Mouse (Mus musculus) liver, embryonic 15.5 days (tissue): ENCODE measurements around the gene 4921504E06Rik. TPM values are rescaled to one million over a fixed set of nuclear protein-coding genes. Genes with fewer than 3 reads are reported as not detected.
A peak's percentile ranks its signal among the peaks of the same experiment; 100 is the strongest.

Source experiments
- ATAC-seq: fragments of 200-750 bp; cut with Nextera tagmentation; 2 replicates; pipeline ENCODE4 v1.8.0; 2017; ENCODE audit warnings: moderate number of reproducible peaks, mild to moderate bottlenecking, moderate library complexity; ENCODE audit not compliant: insufficient read depth
- H3K27ac ChIP-seq: fragments of 300-500 bp; sonication (generic); replicated peaks from 2 replicates; pipeline ENCODE4 v1.5.1; 2015; ENCODE audit warnings: mild to moderate bottlenecking, inconsistent platforms
- H3K27me3 ChIP-seq: fragments of 300-500 bp; sonication (generic); 2 replicates; pipeline ENCODE4 v1.6.1; 2015; ENCODE audit warnings: mild to moderate bottlenecking, inconsistent platforms
- H3K36me3 ChIP-seq: fragments of 300-500 bp; sonication (generic); replicated peaks from 2 replicates; pipeline ENCODE4 v1.6.1; 2015; ENCODE audit warnings: moderate library complexity, mild to moderate bottlenecking, inconsistent platforms
- H3K4me1 ChIP-seq: fragments of 300-500 bp; sonication (generic); replicated peaks from 2 replicates; pipeline ENCODE4 v1.6.1; 2015; ENCODE audit warnings: inconsistent platforms
- H3K4me2 ChIP-seq: fragments of 300-500 bp; sonication (generic); 2 replicates; pipeline ENCODE4 v1.6.1; 2015; ENCODE audit warnings: moderate library complexity, mild to moderate bottlenecking, inconsistent platforms
- H3K4me3 ChIP-seq: fragments of 300-500 bp; sonication (generic); replicated peaks from 2 replicates; pipeline ENCODE4 v1.5.1; 2015; ENCODE audit warnings: mild to moderate bottlenecking, inconsistent platforms
- H3K9ac ChIP-seq: fragments of 300-500 bp; sonication (generic); 2 replicates; pipeline ENCODE4 v1.6.1; 2015; ENCODE audit warnings: moderate library complexity, mild to moderate bottlenecking, inconsistent platforms
- H3K9me3 ChIP-seq: fragments of 300-500 bp; sonication (generic); replicated peaks from 2 replicates; pipeline ENCODE4 v1.6.1; 2016; ENCODE audit warnings: inconsistent platforms
- WGBS: fragments of 180-500 bp; shearing (Covaris S2); methylation state at CpG from one replicate; pipeline ENCODE4 v1.1.7; 2015; ENCODE audit warnings: mixed read lengths; ENCODE audit not compliant: insufficient replicate concordance; 5-methylcytosine and 5-hydroxymethylcytosine counted together
- polyA plus RNA-seq: library from polyadenylated mRNA; unstranded; fragments of >200 nt; fragmentation: Nextera tagmentation; extraction: Ambion mirVana; gene quantifications from 2 replicates; pipeline ENCODE4 v1.2.1, GENCODE M21; 2015

The 4921504E06Rik gene
- polyA plus RNA-seq, result not detected in 2 replicates

GRCm38 (mm10) chr2:19553821-19554592, at the start of gene 4921504E06Rik:
TSS of gene 4921504E06Rik (minus strand) at chr2:19553914.
- peaks cover 5% of the 10 kb centered on the region; the same call in 1 of the 2 replicates for H3K4me1 ChIP-seq
- no peak within 1 kb of the TSS; the same call in 1 of the 2 replicates for H3K9ac ChIP-seq
- no peaks in the 10 kb centered on the region for H3K36me3 ChIP-seq
- 1% methylated on average over 27 of the region's 27 CpGs for WGBS
- peak; percentile 64; the same call in 1 of the 2 replicates for ATAC-seq
- H3K27me3 ChIP-seq, result no peaks in the 10 kb centered on the region
- H3K4me2 ChIP-seq, result peak within 1 kb of the TSS; percentile 63
- H3K27ac ChIP-seq, result no peak within 1 kb of the TSS
- H3K9me3 ChIP-seq, result no peaks in the 10 kb centered on the region
- peak within 1 kb of the TSS; percentile 35 for H3K4me3 ChIP-seq

- Histone ChIP-seq H3K9me3 (no peaks in the 10 kb centered on the region), H3K9ac (no peak overlapping the region), H3K27ac (no peak overlapping the region), H3K36me3 (no peaks in the 10 kb centered on the region), H3K4me3 (no peak overlapping the region), H3K4me1 (no peaks in the 10 kb centered on the region), H3K4me2 (no peak overlapping the region), H3K27me3 (no peaks in the 10 kb centered on the region)
- ATAC-seq, result no peak
- WGBS, result 58% methylated on average over 3 of the region's 3 CpGs
Measured at GRCm38 (mm10) chr2:19601386-19601925, 47.7 kb upstream of the 4921504E06Rik start.

GRCm38 (mm10) chr2:19600860-19601259, 47.1 kb upstream of the 4921504E06Rik start:
- no peaks in the 10 kb centered on the region for H3K36me3 ChIP-seq
- WGBS, result 65% methylated on average over 5 of the region's 5 CpGs
- no peaks in the 10 kb centered on the region for H3K27me3 ChIP-seq
- H3K9me3 ChIP-seq, result no peaks in the 10 kb centered on the region
- H3K9ac ChIP-seq, result no peak overlapping the region
- H3K4me3 ChIP-seq, result no peak overlapping the region
- no peak overlapping the region for H3K4me2 ChIP-seq
- H3K4me1 ChIP-seq, result no peaks in the 10 kb centered on the region
- ATAC-seq, result no peak
- no peak overlapping the region for H3K27ac ChIP-seq

- no peak overlapping the region for H3K9ac ChIP-seq
- no peak for ATAC-seq
- H3K9me3 ChIP-seq, result no peaks in the 10 kb centered on the region
- H3K4me3 ChIP-seq, result no peak overlapping the region
- H3K27ac ChIP-seq, result no peak overlapping the region
- H3K4me1 ChIP-seq, result no peaks in the 10 kb centered on the region
- WGBS, result 56% methylated on average over 5 of the region's 5 CpGs
- H3K27me3 ChIP-seq, result no peaks in the 10 kb centered on the region
- H3K36me3 ChIP-seq, result no peaks in the 10 kb centered on the region
- no peak overlapping the region for H3K4me2 ChIP-seq
Measured at GRCm38 (mm10) chr2:19599801-19600200, 46.1 kb upstream of the 4921504E06Rik start.

GRCm38 (mm10) chr2:19596988-19597387, 43.3 kb upstream of the 4921504E06Rik start:
- no peak overlapping the region for H3K27ac ChIP-seq
- no peak overlapping the region for H3K4me2 ChIP-seq
- no peaks in the 10 kb centered on the region for H3K4me1 ChIP-seq
- no peak overlapping the region for H3K9ac ChIP-seq
- no peaks in the 10 kb centered on the region for H3K9me3 ChIP-seq
- H3K4me3 ChIP-seq, result no peak overlapping the region
- ATAC-seq, result no peak
- H3K36me3 ChIP-seq, result no peaks in the 10 kb centered on the region
- H3K27me3 ChIP-seq, result no peaks in the 10 kb centered on the region

- no peak overlapping the region for H3K27ac ChIP-seq
- H3K27me3 ChIP-seq, result no peaks in the 10 kb centered on the region
- no peak for ATAC-seq
- no peak overlapping the region for H3K4me2 ChIP-seq
- no peaks in the 10 kb centered on the region for H3K9me3 ChIP-seq
- no peaks in the 10 kb centered on the region for H3K36me3 ChIP-seq
- no peak overlapping the region for H3K4me3 ChIP-seq
- no peaks in the 10 kb centered on the region for H3K4me1 ChIP-seq
- WGBS, result 29% methylated on average over 2 of the region's 2 CpGs
- H3K9ac ChIP-seq, result no peak overlapping the region
Measured at GRCm38 (mm10) chr2:19596426-19596825, 42.7 kb upstream of the 4921504E06Rik start.

GRCm38 (mm10) chr2:19594856-19595255, 41.1 kb upstream of the 4921504E06Rik start:
- Histone ChIP-seq H3K9ac (no peak overlapping the region), H3K27ac (no peak overlapping the region), H3K4me3 (no peak overlapping the region), H3K9me3 (no peaks in the 10 kb centered on the region), H3K4me2 (no peak overlapping the region), H3K36me3 (no peaks in the 10 kb centered on the region), H3K4me1 (no peaks in the 10 kb centered on the region), H3K27me3 (no peaks in the 10 kb centered on the region)
- no peak for ATAC-seq
- WGBS, result 75% methylated on average over 7 of the region's 7 CpGs

- H3K9me3 ChIP-seq, result no peaks in the 10 kb centered on the region
- no peak overlapping the region for H3K4me3 ChIP-seq
- H3K27me3 ChIP-seq, result no peaks in the 10 kb centered on the region
- H3K9ac ChIP-seq, result no peak overlapping the region
- no peak for ATAC-seq
- H3K4me1 ChIP-seq, result no peaks in the 10 kb centered on the region
- H3K36me3 ChIP-seq, result no peaks in the 10 kb centered on the region
- no peak overlapping the region for H3K4me2 ChIP-seq
- 64% methylated on average over 3 of the region's 3 CpGs for WGBS
- H3K27ac ChIP-seq, result no peak overlapping the region
Measured at GRCm38 (mm10) chr2:19579846-19580245, 26.1 kb upstream of the 4921504E06Rik start.

- 56% methylated on average over 6 of the region's 6 CpGs for WGBS
Measured at GRCm38 (mm10) chr2:19579180-19579579, 25.5 kb upstream of the 4921504E06Rik start.

GRCm38 (mm10) chr2:19562114-19562829, 8.6 kb upstream of the 4921504E06Rik start:
- WGBS, result 62% methylated on average over 5 of the region's 5 CpGs
- Histone ChIP-seq H3K9ac (no peak overlapping the region), H3K27ac (no peak overlapping the region), H3K4me3 (no peak overlapping the region), H3K9me3 (no peaks in the 10 kb centered on the region), H3K36me3 (no peaks in the 10 kb centered on the region), H3K4me1 (no peaks in the 10 kb centered on the region), H3K27me3 (no peaks in the 10 kb centered on the region), H3K4me2 (no peak overlapping the region)
- no peak for ATAC-seq

More at GRCm38 (mm10) chr2:19579180-19579579, 25.5 kb upstream of the 4921504E06Rik start:
- no peak for ATAC-seq
- no peaks in the 10 kb centered on the region for H3K4me1 ChIP-seq
- H3K36me3 ChIP-seq, result no peaks in the 10 kb centered on the region
- H3K4me3 ChIP-seq, result no peak overlapping the region
- H3K9me3 ChIP-seq, result no peaks in the 10 kb centered on the region
- no peak overlapping the region for H3K4me2 ChIP-seq
- H3K9ac ChIP-seq, result no peak overlapping the region
- no peaks in the 10 kb centered on the region for H3K27me3 ChIP-seq
- H3K27ac ChIP-seq, result no peak overlapping the region

GRCm38 (mm10) chr2:19560654-19561053, 6.9 kb upstream of the 4921504E06Rik start:
- no peak overlapping the region for H3K4me3 ChIP-seq
- H3K27me3 ChIP-seq, result no peaks in the 10 kb centered on the region
- no peaks in the 10 kb centered on the region for H3K9me3 ChIP-seq
- no peaks in the 10 kb centered on the region for H3K36me3 ChIP-seq
- no peaks in the 10 kb centered on the region for H3K4me1 ChIP-seq
- H3K9ac ChIP-seq, result no peak overlapping the region
- 61% methylated on average over 2 of the region's 2 CpGs for WGBS
- no peak for ATAC-seq
- H3K27ac ChIP-seq, result no peak overlapping the region
- no peak overlapping the region for H3K4me2 ChIP-seq
